Mouse (Mus musculus): ENCODE measurements around the gene Tmem63a. TPM values are rescaled to one million over a fixed set of nuclear protein-coding genes. Genes with fewer than 3 reads are reported as not detected.

The Tmem63a gene
- total RNA-seq, 2 experiments from 2014 or later: 15.4 to 16.3 TPM

- no peak for DNase-seq (ENCODE audit: extremely low spot score in 1 of 2, low spot score in 2 of 2)
- H3K4me3 ChIP-seq: no peak overlapping the region
- no peak for TF ChIP-seq CTCF (IDR thresholded peaks at IDR 0.05)
- no peak overlapping the region for H3K27ac ChIP-seq
- intact Hi-C loops (cut with DNase I): no loop called here
Observed at GRCm38 (mm10) chr1:180906461-180907147, 35.5 kb upstream of the Tmem63a start.

GRCm38 (mm10) chr1:180911138-180911537, 31.0 kb upstream of the Tmem63a start:
- peak; percentile 34 for TF ChIP-seq CTCF (IDR thresholded peaks at IDR 0.05)
- intact Hi-C loops (cut with DNase I): no loop called here
- Histone ChIP-seq H3K27ac (no peak overlapping the region), H3K4me3 (no peak overlapping the region)
- no peak for DNase-seq (ENCODE audit: extremely low spot score in 1 of 2, low spot score in 2 of 2)

DNA sequence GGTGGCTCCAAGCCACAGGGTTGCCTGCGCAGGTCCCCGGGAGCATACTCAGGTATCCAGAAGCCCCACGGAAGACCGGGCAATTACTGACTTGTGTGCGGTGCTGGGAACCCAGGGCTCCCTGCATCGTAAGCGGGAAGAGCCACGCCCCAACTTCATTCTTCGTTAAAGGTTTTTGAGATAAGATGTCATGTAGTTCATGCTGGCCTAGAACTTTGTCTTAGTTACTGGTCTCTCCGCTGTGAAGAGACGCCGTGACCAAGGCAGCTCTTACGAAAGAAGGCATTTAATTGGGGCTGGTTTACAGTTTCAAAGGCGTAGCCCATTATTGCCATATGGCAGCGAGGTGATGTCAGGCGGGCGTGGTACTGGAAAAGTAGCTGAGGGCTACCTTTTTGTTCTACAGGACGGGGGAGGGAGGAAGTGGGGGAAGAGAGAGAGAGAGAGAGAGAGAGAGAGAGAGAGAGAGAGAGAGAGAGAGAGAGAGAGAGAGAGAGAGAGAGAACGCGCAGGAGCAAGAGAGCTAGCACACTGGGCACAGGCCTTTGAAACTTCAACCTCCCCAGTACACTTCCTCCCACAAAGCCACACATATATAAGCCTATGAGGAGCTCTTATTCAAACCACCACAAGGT, 30.4 kb upstream of the Tmem63a start:
- DNase-seq (ENCODE audit: extremely low spot score in 1 of 2, low spot score in 2 of 2): no peak
- no peak for TF ChIP-seq CTCF (IDR thresholded peaks at IDR 0.05)
- intact Hi-C loops (cut with DNase I): no loop called here
- no peak overlapping the region for H3K27ac ChIP-seq
- no peak overlapping the region for H3K4me3 ChIP-seq

- DNase-seq (ENCODE audit: extremely low spot score in 1 of 2, low spot score in 2 of 2): no peak
- H3K27ac ChIP-seq: no peak overlapping the region
- no peak for TF ChIP-seq CTCF (IDR thresholded peaks at IDR 0.05)
- intact Hi-C loops (cut with DNase I): no loop called here
- no peak overlapping the region for H3K4me3 ChIP-seq
Observed at GRCm38 (mm10) chr1:180912792-180913191, 29.4 kb upstream of the Tmem63a start.

GRCm38 (mm10) chr1:180913797-180914196, 28.3 kb upstream of the Tmem63a start:
- intact Hi-C loops (cut with DNase I): no loop called here
- no peak for TF ChIP-seq CTCF (IDR thresholded peaks at IDR 0.05)
- Histone ChIP-seq H3K27ac (no peak overlapping the region), H3K4me3 (no peak overlapping the region)
- DNase-seq (ENCODE audit: extremely low spot score in 1 of 2, low spot score in 2 of 2): no peak

- DNase-seq (ENCODE audit: extremely low spot score in 1 of 2, low spot score in 2 of 2): no peak
- no peak overlapping the region for H3K4me3 ChIP-seq
- intact Hi-C loops (cut with DNase I): no loop called here
- no peak for TF ChIP-seq CTCF (IDR thresholded peaks at IDR 0.05)
- H3K27ac ChIP-seq: no peak overlapping the region
Observed at GRCm38 (mm10) chr1:180916425-180916824, 25.7 kb upstream of the Tmem63a start.

DNA sequence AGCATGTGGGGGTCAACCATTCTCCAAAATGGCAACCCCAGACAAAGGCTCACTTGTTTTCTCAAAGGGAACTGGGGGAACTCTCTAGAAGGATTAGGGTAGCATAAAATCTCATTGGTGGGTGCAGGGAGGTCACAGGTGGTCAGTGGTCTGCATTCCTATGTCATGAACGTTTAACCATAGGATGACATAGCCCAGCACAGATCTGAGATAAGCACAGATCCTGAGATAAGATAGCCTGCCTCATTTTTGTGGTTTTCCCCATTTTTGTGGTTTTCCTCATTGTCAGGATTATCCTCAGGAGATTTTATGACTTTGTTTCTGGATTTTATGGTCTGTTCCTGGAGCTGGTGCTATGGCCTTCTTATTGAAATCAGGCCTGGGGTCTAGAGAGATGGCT, 25.1 kb upstream of the Tmem63a start:
- no peak overlapping the region for H3K4me3 ChIP-seq
- TF ChIP-seq CTCF (IDR thresholded peaks at IDR 0.05): no peak
- no peak for DNase-seq (ENCODE audit: extremely low spot score in 1 of 2, low spot score in 2 of 2)
- intact Hi-C loops (cut with DNase I): no loop called here
- H3K27ac ChIP-seq: no peak overlapping the region

DNA sequence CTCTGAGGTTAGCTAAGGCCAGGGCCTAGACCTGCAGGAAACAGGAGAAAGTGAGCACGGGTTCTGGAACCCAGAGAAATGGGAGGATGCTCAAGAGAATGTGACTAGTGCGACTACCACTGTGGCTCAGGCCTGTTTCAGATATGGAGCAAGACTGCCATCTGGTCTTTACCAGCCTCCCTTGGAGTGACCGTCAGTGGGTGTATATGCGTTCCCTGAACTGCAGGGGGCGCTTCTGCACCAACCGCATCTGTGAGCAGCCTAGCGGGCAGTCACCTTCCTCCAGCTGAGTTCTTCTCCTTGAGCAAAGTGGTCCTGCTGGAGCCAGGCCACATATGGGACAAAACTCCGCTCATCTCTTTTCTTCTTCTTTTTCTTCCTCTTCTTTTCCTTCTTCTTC, 22.5 kb upstream of the Tmem63a start:
- intact Hi-C loops (cut with DNase I): no loop called here
- DNase-seq (ENCODE audit: extremely low spot score in 1 of 2, low spot score in 2 of 2): no peak
- no peak overlapping the region for H3K4me3 ChIP-seq
- peak; percentile 35 for TF ChIP-seq CTCF (IDR thresholded peaks at IDR 0.05)
- no peak overlapping the region for H3K27ac ChIP-seq

- H3K27ac ChIP-seq: no peak overlapping the region
- no peak for DNase-seq (ENCODE audit: extremely low spot score in 1 of 2, low spot score in 2 of 2)
- no peak overlapping the region for H3K4me3 ChIP-seq
- no peak for TF ChIP-seq CTCF (IDR thresholded peaks at IDR 0.05)
- intact Hi-C loops (cut with DNase I): no loop called here
Observed at GRCm38 (mm10) chr1:180922273-180923048, 19.7 kb upstream of the Tmem63a start.

DNA sequence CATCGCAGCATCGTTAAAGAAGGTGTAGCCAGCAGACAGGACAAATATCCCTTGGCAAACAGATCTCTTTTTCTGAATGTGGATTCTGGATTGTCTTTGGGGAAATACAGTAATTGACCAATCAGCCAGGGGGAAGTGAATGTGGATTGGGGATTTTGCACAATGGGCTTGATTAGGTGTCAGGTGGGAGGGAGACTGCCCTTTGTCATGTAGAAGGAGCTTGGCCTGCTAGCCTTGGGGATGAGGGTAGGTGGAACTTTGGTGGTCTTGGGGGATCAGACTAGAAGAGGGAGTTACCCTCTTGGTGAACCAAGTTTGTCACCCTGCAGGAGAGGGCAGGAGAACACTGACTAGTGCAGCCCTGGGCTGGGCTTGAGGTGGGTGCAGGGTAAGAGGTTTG, 17.4 kb upstream of the Tmem63a start:
- no peak for DNase-seq (ENCODE audit: extremely low spot score in 1 of 2, low spot score in 2 of 2)
- H3K27ac ChIP-seq: no peak overlapping the region
- intact Hi-C loops (cut with DNase I): no loop called here

DNA sequence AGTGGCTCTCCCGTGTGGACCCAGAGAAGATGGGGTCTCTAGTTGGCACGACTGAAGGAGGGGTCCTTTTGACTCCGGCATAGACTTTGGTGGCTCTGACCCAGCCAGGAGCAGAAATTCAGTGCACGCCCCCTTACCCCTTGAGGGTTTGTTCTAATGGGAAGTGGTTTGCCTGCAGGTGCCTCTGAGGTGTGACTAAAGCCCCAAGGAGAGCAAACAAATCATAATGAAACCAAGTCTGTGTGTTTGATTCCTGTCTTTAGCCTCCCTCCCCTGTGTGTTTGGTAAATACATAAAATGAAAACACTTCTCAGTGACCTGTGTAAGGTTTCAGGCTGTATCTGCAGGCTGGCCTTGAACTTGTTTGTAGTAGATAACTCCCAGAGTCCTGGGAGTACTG, 15.9 kb upstream of the Tmem63a start:
- Histone ChIP-seq H3K4me3 (no peak overlapping the region), H3K27ac (no peak overlapping the region)
- DNase-seq (ENCODE audit: extremely low spot score in 1 of 2, low spot score in 2 of 2): no peak
- TF ChIP-seq CTCF (IDR thresholded peaks at IDR 0.05): no peak
- intact Hi-C loops (cut with DNase I): no loop called here

More for the DNA sequence above, 17.4 kb upstream of the Tmem63a start:
- H3K4me3 ChIP-seq: no peak overlapping the region
- no peak for TF ChIP-seq CTCF (IDR thresholded peaks at IDR 0.05)

- Histone ChIP-seq H3K27ac (no peak overlapping the region), H3K4me3 (no peak overlapping the region)
- no peak for TF ChIP-seq CTCF (IDR thresholded peaks at IDR 0.05)
- DNase-seq (ENCODE audit: extremely low spot score in 1 of 2, low spot score in 2 of 2): no peak
- intact Hi-C loops (cut with DNase I): no loop called here
Observed at GRCm38 (mm10) chr1:180929599-180929998, 12.5 kb upstream of the Tmem63a start.

All from left cerebral cortex, adult 2 months (tissue).